Mouse (Mus musculus): ENCODE measurements at regions not wholly inside any gene's neighbourhood (a gene's known extent, or its start where the extent isn't known, plus 50 kb on each side); places are given as distances from the start of the nearest gene placed in this dataset.

GRCm38 (mm10) chr19:36229941-36230340 is 110.0 kb upstream of the Ankrd1 start:
- WGBS: 88% methylated on average over 1 of the region's 1 CpGs
- ATAC-seq (ENCODE audit: insufficient number of reproducible peaks, insufficient read depth, low FRiP score, low TSS enrichment, low read depth): no peak
- Histone ChIP-seq H3K4me2 (no peak overlapping the region), H3K9ac (replicated peaks) (no peak overlapping the region), H3K9me3 (no peaks in the 10 kb centered on the region), H3K4me3 (replicated peaks) (no peak overlapping the region), H3K4me1 (replicated peaks) (no peaks in the 10 kb centered on the region), H3K27me3 (no peaks in the 10 kb centered on the region), H3K27ac (no peak overlapping the region), H3K36me3 (no peaks in the 10 kb centered on the region)

- H3K9me3 ChIP-seq: no peaks in the 10 kb centered on the region
- H3K27ac ChIP-seq: no peak overlapping the region
- 68% methylated on average over 6 of the region's 6 CpGs for WGBS
Measured at GRCm38 (mm10) chr19:36235131-36235530, 113.0 kb upstream of the Pcgf5 start.

DNA sequence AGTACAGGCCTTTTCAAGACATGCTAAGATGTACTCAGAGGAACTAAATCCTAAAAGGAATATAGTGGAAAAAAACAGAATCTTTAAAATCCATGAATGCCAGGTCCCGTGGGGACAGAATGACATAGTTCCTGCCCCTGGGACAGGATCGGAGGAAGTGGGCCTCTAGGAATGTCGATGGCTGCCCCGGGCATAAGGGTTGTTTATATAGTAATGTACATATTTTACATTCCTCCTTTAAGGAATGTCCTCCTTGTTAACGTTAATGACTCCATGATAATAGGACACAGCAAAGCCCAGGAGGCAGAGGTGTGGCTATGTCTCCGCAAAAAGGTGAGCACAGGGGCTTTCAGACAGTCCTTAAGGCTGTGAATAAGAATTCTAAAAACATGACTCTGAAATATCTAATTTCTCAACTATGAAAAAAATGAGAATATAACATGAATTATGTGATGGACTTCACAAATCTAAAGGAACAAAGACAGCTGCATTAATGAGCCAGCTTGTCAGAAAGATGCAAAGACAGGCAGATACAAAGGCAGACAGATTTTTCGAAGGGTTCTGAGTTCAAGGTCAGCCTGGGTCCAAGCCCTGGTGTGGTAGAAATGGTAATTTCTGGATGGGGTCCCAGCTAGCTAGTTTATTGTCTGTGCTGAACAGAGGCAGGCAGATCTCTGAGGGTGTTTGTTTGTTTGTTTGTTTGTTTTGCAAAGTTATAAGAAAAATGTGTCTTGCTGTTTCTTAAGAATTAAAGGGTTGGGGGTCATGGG is 111.3 kb upstream of the Pcgf5 start:
- H3K4me1 ChIP-seq (replicated peaks): no peaks in the 10 kb centered on the region
- 60% methylated on average over 7 of the region's 7 CpGs for WGBS
- no peak overlapping the region for H3K27ac ChIP-seq
- ATAC-seq (ENCODE audit: insufficient number of reproducible peaks, insufficient read depth, low FRiP score, low TSS enrichment, low read depth): no peak
- H3K9me3 ChIP-seq: no peaks in the 10 kb centered on the region
- H3K4me2 ChIP-seq: no peak overlapping the region
- no peak overlapping the region for H3K4me3 ChIP-seq (replicated peaks)
- no peaks in the 10 kb centered on the region for H3K27me3 ChIP-seq
- H3K9ac ChIP-seq (replicated peaks): no peak overlapping the region
- H3K36me3 ChIP-seq: no peaks in the 10 kb centered on the region

More at GRCm38 (mm10) chr19:36235131-36235530, 113.0 kb upstream of the Pcgf5 start:
- no peak for ATAC-seq (ENCODE audit: insufficient number of reproducible peaks, insufficient read depth, low FRiP score, low TSS enrichment, low read depth)
- Histone ChIP-seq H3K27me3 (no peaks in the 10 kb centered on the region), H3K4me2 (no peak overlapping the region), H3K36me3 (no peaks in the 10 kb centered on the region), H3K4me3 (replicated peaks) (no peak overlapping the region), H3K9ac (replicated peaks) (no peak overlapping the region), H3K4me1 (replicated peaks) (no peaks in the 10 kb centered on the region)

- Histone ChIP-seq H3K4me2 (no peak overlapping the region), H3K27me3 (no peaks in the 10 kb centered on the region), H3K4me3 (replicated peaks) (no peak overlapping the region), H3K4me1 (replicated peaks) (no peaks in the 10 kb centered on the region), H3K9ac (replicated peaks) (no peak overlapping the region), H3K27ac (no peak overlapping the region), H3K36me3 (no peaks in the 10 kb centered on the region), H3K9me3 (no peaks in the 10 kb centered on the region)
- no peak for ATAC-seq (ENCODE audit: insufficient number of reproducible peaks, insufficient read depth, low FRiP score, low TSS enrichment, low read depth)
- WGBS: 73% methylated on average over 3 of the region's 3 CpGs
Measured at GRCm38 (mm10) chr19:36237751-36238150, 110.4 kb upstream of the Pcgf5 start.

DNA sequence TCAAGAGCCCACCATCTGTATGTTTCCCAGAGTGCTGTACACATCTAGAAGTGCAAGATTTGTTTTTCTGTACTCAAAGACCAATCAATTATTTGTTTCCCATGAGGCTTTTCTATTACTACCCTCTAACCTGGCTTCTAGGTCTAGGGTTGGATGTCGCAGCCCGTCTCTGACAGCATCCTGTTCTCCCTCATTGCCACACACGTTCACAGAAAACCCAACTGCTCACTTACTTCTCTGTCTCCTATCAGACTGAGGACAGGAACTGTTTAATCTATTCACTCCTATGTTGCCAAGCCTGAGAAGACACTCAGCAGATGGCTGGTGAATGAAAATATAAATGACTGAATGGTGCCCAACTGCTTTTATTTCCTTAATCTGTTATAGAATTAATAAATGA is 109.6 kb upstream of the Pcgf5 start:
- no peak overlapping the region for H3K4me3 ChIP-seq (replicated peaks)
- no peaks in the 10 kb centered on the region for H3K4me1 ChIP-seq (replicated peaks)
- H3K27me3 ChIP-seq: no peaks in the 10 kb centered on the region
- 75% methylated on average over 3 of the region's 3 CpGs for WGBS
- no peak overlapping the region for H3K4me2 ChIP-seq
- H3K9me3 ChIP-seq: no peaks in the 10 kb centered on the region
- H3K9ac ChIP-seq (replicated peaks): no peak overlapping the region
- no peak for ATAC-seq (ENCODE audit: insufficient number of reproducible peaks, insufficient read depth, low FRiP score, low TSS enrichment, low read depth)
- no peaks in the 10 kb centered on the region for H3K36me3 ChIP-seq
- H3K27ac ChIP-seq: no peak overlapping the region

DNA sequence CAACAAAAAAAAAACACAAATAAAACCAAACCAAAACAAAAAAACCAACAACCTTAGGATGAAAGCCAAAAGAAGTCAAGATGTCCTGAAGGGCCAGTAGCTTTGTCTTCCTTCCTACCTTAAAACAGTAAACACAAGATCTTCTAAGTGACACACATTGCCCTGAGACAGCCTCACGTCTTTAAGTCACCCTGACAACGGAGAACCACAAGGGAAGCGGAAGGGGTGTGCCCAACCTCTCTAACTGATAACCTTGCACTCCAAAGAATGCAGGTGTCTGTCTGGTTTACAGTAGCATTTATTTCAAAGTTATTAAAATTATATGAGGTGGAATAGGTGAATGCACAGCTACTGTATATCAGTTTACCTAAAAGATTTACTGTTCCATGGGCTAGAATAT is 105.7 kb upstream of the Pcgf5 start:
- Histone ChIP-seq H3K4me3 (replicated peaks) (no peak overlapping the region), H3K36me3 (no peaks in the 10 kb centered on the region), H3K27me3 (no peaks in the 10 kb centered on the region), H3K4me2 (no peak overlapping the region), H3K27ac (no peak overlapping the region), H3K9me3 (no peaks in the 10 kb centered on the region), H3K9ac (replicated peaks) (no peak overlapping the region), H3K4me1 (replicated peaks) (no peaks in the 10 kb centered on the region)
- WGBS: 84% methylated on average over 3 of the region's 3 CpGs
- ATAC-seq (ENCODE audit: insufficient number of reproducible peaks, insufficient read depth, low FRiP score, low TSS enrichment, low read depth): no peak

DNA sequence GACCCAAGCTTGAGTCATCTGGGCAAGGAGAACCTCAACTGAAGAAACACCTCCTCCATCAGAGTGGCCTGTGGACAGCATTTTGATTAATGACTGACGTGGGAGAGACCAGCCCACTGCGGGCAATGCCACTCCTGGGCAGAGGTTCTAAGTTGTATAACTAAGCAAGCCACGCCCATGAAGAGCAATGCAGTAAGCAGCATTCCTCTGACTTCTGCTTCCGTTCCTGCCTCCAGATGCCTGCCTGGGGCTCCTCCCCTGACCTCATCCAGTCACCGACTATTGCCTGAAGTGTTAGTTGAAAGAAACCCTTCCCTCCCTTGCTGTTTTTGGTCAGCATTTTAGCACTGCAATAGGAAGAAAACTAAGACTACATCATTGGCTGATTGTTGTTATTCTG is 105.2 kb upstream of the Pcgf5 start:
- Histone ChIP-seq H3K9me3 (0 out of 2 replicates have a peak, but pooled peaks cover 5% of the 10 kb centered on the region), H3K4me1 (replicated peaks) (no peaks in the 10 kb centered on the region), H3K27ac (no peak overlapping the region), H3K4me3 (replicated peaks) (no peak overlapping the region), H3K27me3 (no peaks in the 10 kb centered on the region), H3K36me3 (no peaks in the 10 kb centered on the region), H3K9ac (replicated peaks) (no peak overlapping the region), H3K4me2 (no peak overlapping the region)
- WGBS: 70% methylated on average over 5 of the region's 5 CpGs
- ATAC-seq (ENCODE audit: insufficient number of reproducible peaks, insufficient read depth, low FRiP score, low TSS enrichment, low read depth): no peak

GRCm38 (mm10) chr19:36252522-36252921 is 95.6 kb upstream of the Pcgf5 start:
- WGBS: 94% methylated on average over 3 of the region's 3 CpGs
- H3K9ac ChIP-seq (replicated peaks): no peak overlapping the region
- ATAC-seq (ENCODE audit: insufficient number of reproducible peaks, insufficient read depth, low FRiP score, low TSS enrichment, low read depth): no peak

GRCm38 (mm10) chr19:36257748-36258538 is 90.2 kb upstream of the Pcgf5 start:
- H3K4me1 ChIP-seq (replicated peaks): 0 out of 2 replicates have a peak, but pooled peaks cover 3% of the 10 kb centered on the region
- WGBS: 80% methylated on average over 10 of the region's 10 CpGs
- no peaks in the 10 kb centered on the region for H3K9me3 ChIP-seq
- H3K4me3 ChIP-seq (replicated peaks): no peak overlapping the region
- no peaks in the 10 kb centered on the region for H3K36me3 ChIP-seq
- H3K9ac ChIP-seq (replicated peaks): no peak overlapping the region
- no peaks in the 10 kb centered on the region for H3K27me3 ChIP-seq
- no peak overlapping the region for H3K4me2 ChIP-seq
- no peak overlapping the region for H3K27ac ChIP-seq
- ATAC-seq (ENCODE audit: insufficient number of reproducible peaks, insufficient read depth, low FRiP score, low TSS enrichment, low read depth): no peak

More at GRCm38 (mm10) chr19:36252522-36252921, 95.6 kb upstream of the Pcgf5 start:
- Histone ChIP-seq H3K9me3 (0 out of 2 replicates have a peak, but pooled peaks cover 5% of the 10 kb centered on the region), H3K27me3 (no peaks in the 10 kb centered on the region; the same call in 1 of the 2 replicates), H3K36me3 (no peaks in the 10 kb centered on the region), H3K4me2 (no peak overlapping the region), H3K4me3 (replicated peaks) (no peak overlapping the region), H3K4me1 (replicated peaks) (0 out of 2 replicates have a peak, but pooled peaks cover 3% of the 10 kb centered on the region), H3K27ac (no peak overlapping the region)

GRCm38 (mm10) chr19:36261819-36262218 is 86.3 kb upstream of the Pcgf5 start:
- no peak for ATAC-seq (ENCODE audit: insufficient number of reproducible peaks, insufficient read depth, low FRiP score, low TSS enrichment, low read depth)
- 89% methylated on average over 5 of the region's 5 CpGs for WGBS

DNA sequence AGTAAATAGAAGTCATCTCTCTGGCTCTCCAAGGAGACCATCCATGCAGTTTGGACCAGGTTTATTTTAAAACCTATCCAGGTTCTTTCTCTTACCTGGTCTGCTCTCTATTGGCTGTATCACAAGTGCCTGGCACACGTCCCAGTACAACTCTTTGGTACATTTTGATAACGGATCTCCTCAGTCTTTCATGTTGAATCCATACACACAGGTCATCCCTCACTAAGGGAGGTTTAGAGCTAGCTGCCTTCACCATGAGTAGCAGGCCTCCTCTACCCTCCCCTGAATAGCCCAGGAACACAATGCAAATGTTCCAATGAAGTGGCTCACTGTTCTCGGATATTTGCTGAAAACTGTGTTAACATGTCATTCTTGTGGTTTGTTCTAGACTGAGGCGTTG is 84.2 kb upstream of the Pcgf5 start:
- no peaks in the 10 kb centered on the region for H3K9me3 ChIP-seq
- no peak overlapping the region for H3K27ac ChIP-seq
- H3K36me3 ChIP-seq: no peaks in the 10 kb centered on the region
- 82% methylated on average over 4 of the region's 4 CpGs for WGBS
- H3K9ac ChIP-seq (replicated peaks): no peak overlapping the region
- H3K4me3 ChIP-seq (replicated peaks): no peak overlapping the region
- no peak for ATAC-seq (ENCODE audit: insufficient number of reproducible peaks, insufficient read depth, low FRiP score, low TSS enrichment, low read depth)
- no peak overlapping the region for H3K4me2 ChIP-seq
- no peaks in the 10 kb centered on the region for H3K4me1 ChIP-seq (replicated peaks)
- no peaks in the 10 kb centered on the region for H3K27me3 ChIP-seq

More at GRCm38 (mm10) chr19:36261819-36262218, 86.3 kb upstream of the Pcgf5 start:
- Histone ChIP-seq H3K9ac (replicated peaks) (no peak overlapping the region), H3K27ac (no peak overlapping the region), H3K9me3 (no peaks in the 10 kb centered on the region), H3K4me1 (replicated peaks) (0 out of 2 replicates have a peak, but pooled peaks cover 3% of the 10 kb centered on the region), H3K36me3 (no peaks in the 10 kb centered on the region), H3K4me2 (no peak overlapping the region), H3K4me3 (replicated peaks) (no peak overlapping the region), H3K27me3 (no peaks in the 10 kb centered on the region)
